Mouse (Mus musculus) G1E (cell line): Measurements from ENCODE around the gene Nedd1.

Source experiments
- CTCF ChIP-seq: IDR thresholded peaks from 2 replicates; pipeline ENCODE4 v1.5.1; 2012; ENCODE audit warnings: low read depth, low read length, inconsistent platforms, mixed read lengths
- GATA1 ChIP-seq: IDR thresholded peaks from 2 replicates; pipeline ENCODE4 v1.6.1; 2012; ENCODE audit warnings: borderline replicate concordance, low read length, inconsistent platforms, mixed read lengths

DNA sequence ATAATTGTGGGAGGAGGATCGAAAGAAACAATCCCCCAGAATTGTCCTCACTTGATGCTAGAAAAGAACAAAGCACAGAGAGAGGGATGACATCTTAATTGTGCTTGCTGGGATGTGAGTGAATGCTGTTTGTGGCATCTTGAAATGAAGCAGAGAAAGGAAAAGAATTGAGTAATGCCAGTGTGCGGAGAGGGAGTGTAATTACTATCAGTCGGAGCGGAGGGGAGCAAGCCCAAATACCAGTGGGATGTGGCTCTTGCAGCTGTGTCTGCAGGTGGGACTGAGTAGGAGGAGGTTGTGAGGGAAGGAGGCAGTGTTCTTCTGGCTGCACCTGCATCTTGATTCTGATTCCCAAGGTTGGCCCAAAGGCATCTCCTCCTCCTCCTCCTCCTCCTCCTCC, 69.0 kb downstream of the Nedd1 start:
- TF ChIP-seq CTCF (no peak), GATA1 (no peak)
